Comparison of ENCODE assay signal across 19 mouse cellular contexts in genomic region chr6:99677325-99677724, GRCm38 (mm10). TPM values are rescaled to one million over a fixed set of nuclear protein-coding genes. Genes with fewer than 3 reads are reported as not detected.
"Had no signal": no experiment of that assay in that cellular context is flagged by ENCODE, and none has a peak within 500 bp of the region (broad histone marks: within the 10 kb centered on the region; RNA-seq: fewer than 3 reads in every experiment).

No protein-coding gene starts in this region.

- H3K9me3 ChIP-seq: lung, embryonic 15.5 days; megakaryocyte, embryonic 14.5 days; midbrain, embryonic 13.5 days; midbrain, embryonic 15.5 days; neural tube, embryonic 12.5 days had no signal

- H3K27ac ChIP-seq: lung, embryonic 15.5 days; macrophage; midbrain, embryonic 13.5 days; neural tube, embryonic 12.5 days had no signal

- H3K4me2 ChIP-seq: lung, embryonic 15.5 days; midbrain, embryonic 11.5 days; midbrain, embryonic 13.5 days; midbrain, embryonic 15.5 days; neural tube, embryonic 12.5 days had no signal

- H3K9ac ChIP-seq: liver, postnatal 0 days; lung, embryonic 15.5 days; midbrain, embryonic 13.5 days; midbrain, embryonic 15.5 days; neural tube, embryonic 12.5 days had no signal

- DNase-seq: liver, postnatal 0 days; lung, adult 2 months; lung, postnatal 14 days; lung, postnatal 36 days; right cerebral cortex, postnatal 14 days; spleen, adult 18-20 months; thymus, adult 2 months; thymus, postnatal 25 days; thymus, postnatal 4 days had no signal

- H3K4me1 ChIP-seq: lung, embryonic 15.5 days; megakaryocyte, embryonic 14.5 days; neural tube, embryonic 12.5 days had no signal

- H3K36me3 ChIP-seq: lung, embryonic 15.5 days; midbrain, embryonic 13.5 days; midbrain, embryonic 15.5 days; neural tube, embryonic 12.5 days had no signal

- H3K27me3 ChIP-seq: lung, embryonic 15.5 days; midbrain, embryonic 15.5 days; neural tube, embryonic 12.5 days had no signal

- H3K4me3 ChIP-seq: lung, embryonic 15.5 days; megakaryocyte, embryonic 14.5 days; midbrain, embryonic 13.5 days; midbrain, embryonic 15.5 days; neural tube, embryonic 12.5 days had no signal

- ATAC-seq: liver, postnatal 0 days; midbrain, embryonic 13.5 days; midbrain, embryonic 15.5 days had no signal

RNA-seq across cellular contexts. Expression of gene Gpr27, which starts 15.2 kb away (rescaled TPM):
- polyA plus RNA-seq: macrophage had no signal

RNA-seq across cellular contexts. Expression of gene Prok2, which starts 48.9 kb away (rescaled TPM):
- polyA plus RNA-seq: lung, adult 2 months; macrophage; midbrain, embryonic 11.5 days; neural tube, embryonic 12.5 days; neural tube, embryonic 14.5 days; stomach, embryonic 14.5 days; thymus, adult 2 months; urinary bladder, adult 2 months had no signal
